Mouse (Mus musculus): ENCODE measurements at regions not wholly inside any gene's neighbourhood (a gene's known extent, or its start where the extent isn't known, plus 50 kb on each side); places are given as distances from the start of the nearest gene placed in this dataset.

DNA sequence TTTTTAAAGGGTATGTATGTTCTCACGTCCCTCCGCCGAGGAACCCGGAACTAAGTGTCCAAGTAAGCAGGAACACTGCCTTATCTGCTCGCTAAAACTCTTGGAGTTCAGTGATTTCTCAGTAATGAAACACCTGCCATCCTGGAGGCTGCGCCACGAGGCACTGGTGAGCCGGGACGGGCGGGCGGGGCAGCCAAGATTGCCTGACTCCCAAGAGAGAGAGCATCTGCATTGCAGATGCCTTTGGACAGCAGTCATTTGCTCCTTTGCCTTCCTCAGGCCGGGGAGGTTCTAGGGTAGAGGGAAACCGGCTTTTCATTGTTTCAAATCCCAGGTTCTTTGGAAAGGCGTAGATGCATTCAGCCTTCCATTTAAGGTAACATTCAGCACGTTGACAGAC is 450.8 kb downstream of the Zfp704 start:
- no peak for ATAC-seq (ENCODE audit: insufficient number of reproducible peaks, insufficient read depth, low FRiP score, low TSS enrichment, low read depth)
- no peak overlapping the region for H3K4me2 ChIP-seq
- H3K9me3 ChIP-seq, result no peaks in the 10 kb centered on the region
- H3K4me1 ChIP-seq, result peaks cover 10% of the 10 kb centered on the region; the same call in 1 of the 2 replicates
- no peak overlapping the region for H3K27ac ChIP-seq
- H3K27me3 ChIP-seq, result no peaks in the 10 kb centered on the region
- 28% methylated on average over 15 of the region's 15 CpGs for WGBS
- H3K9ac ChIP-seq, result no peak overlapping the region
- H3K36me3 ChIP-seq, result no peaks in the 10 kb centered on the region
- no peak overlapping the region for H3K4me3 ChIP-seq

DNA sequence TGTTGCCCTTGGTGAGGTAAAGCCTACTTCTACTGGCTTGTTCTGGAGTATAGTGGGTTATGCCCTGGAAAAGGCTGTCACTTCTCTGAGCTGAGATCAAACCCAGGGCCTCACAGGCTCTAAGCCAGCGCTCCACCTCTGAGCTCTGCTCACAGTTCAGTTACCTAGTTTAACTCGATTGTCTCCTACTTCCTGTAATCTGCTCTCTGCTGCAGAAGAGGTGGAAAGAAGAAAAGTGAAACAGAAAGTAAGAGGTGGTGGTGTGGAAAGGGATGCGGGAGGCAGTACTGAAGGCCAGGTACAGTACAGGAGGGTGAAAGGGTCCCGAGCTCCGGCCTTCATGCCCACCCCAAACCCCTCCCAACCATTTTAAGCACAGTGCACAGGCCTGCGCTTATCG is 455.7 kb downstream of the Zfp704 start:
- no peak overlapping the region for H3K9ac ChIP-seq
- no peaks in the 10 kb centered on the region for H3K36me3 ChIP-seq
- no peaks in the 10 kb centered on the region for H3K9me3 ChIP-seq
- no peak overlapping the region for H3K27ac ChIP-seq
- peaks cover 12% of the 10 kb centered on the region; the same call in 1 of the 2 replicates for H3K4me1 ChIP-seq
- no peaks in the 10 kb centered on the region for H3K27me3 ChIP-seq
- WGBS, result 79% methylated on average over 7 of the region's 7 CpGs
- H3K4me3 ChIP-seq, result no peak overlapping the region
- no peak overlapping the region for H3K4me2 ChIP-seq
- no peak for ATAC-seq (ENCODE audit: insufficient number of reproducible peaks, insufficient read depth, low FRiP score, low TSS enrichment, low read depth)

DNA sequence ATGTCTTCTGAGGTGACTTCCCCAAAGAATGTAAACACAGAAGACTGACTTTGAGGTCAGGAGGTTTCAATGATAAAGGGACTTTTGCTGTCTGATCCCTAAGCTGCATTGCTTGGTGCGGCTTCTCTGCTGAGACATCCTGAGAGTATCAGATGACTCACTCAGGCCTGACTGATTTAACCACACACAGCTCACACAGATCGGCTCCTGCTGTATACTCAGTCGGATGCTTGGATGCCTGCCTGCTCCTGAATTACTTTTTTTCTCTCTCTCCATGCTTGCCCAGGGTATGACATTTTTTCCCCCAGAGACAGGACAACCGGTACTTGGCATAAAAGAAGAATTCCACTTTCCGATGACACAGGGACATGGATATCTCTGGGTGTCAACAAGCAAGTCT is 456.2 kb downstream of the Zfp704 start:
- H3K36me3 ChIP-seq, result no peaks in the 10 kb centered on the region
- WGBS, result 23% methylated on average over 5 of the region's 5 CpGs

DNA sequence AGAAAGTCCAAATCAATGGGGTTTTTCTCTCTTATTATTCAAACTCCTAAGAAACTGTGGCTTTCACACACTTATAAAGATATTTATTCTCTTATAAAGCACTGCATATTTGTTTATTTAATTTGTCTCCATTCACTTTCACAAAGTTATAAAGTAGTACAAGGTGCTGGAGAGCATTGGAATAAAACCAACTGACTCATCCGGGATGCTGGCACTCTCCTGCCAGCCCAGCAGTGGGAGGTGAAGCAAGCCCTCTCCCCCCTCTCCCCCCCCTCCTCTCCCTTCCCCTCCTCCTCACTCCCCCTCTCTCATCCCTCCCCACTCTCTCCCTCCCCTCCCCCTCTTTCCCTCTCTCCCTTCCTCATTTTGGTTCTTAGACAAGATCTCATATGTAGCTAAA is 457.6 kb downstream of the Zfp704 start:
- H3K4me3 ChIP-seq, result no peak overlapping the region
- no peak for ATAC-seq (ENCODE audit: insufficient number of reproducible peaks, insufficient read depth, low FRiP score, low TSS enrichment, low read depth)
- 26% methylated on average over 1 of the region's 1 CpGs for WGBS
- H3K36me3 ChIP-seq, result no peaks in the 10 kb centered on the region
- H3K4me1 ChIP-seq, result peaks cover 10% of the 10 kb centered on the region; the same call in 1 of the 2 replicates
- no peak overlapping the region for H3K9ac ChIP-seq
- no peak overlapping the region for H3K27ac ChIP-seq
- H3K4me2 ChIP-seq, result no peak overlapping the region
- no peaks in the 10 kb centered on the region for H3K27me3 ChIP-seq
- no peaks in the 10 kb centered on the region for H3K9me3 ChIP-seq

More for the DNA sequence above, 456.2 kb downstream of the Zfp704 start:
- H3K4me2 ChIP-seq, result no peak overlapping the region
- H3K4me3 ChIP-seq, result no peak overlapping the region
- no peaks in the 10 kb centered on the region for H3K27me3 ChIP-seq
- no peak overlapping the region for H3K27ac ChIP-seq
- H3K4me1 ChIP-seq, result peaks cover 10% of the 10 kb centered on the region; the same call in 1 of the 2 replicates
- ATAC-seq (ENCODE audit: insufficient number of reproducible peaks, insufficient read depth, low FRiP score, low TSS enrichment, low read depth), result no peak
- H3K9ac ChIP-seq, result no peak overlapping the region
- no peaks in the 10 kb centered on the region for H3K9me3 ChIP-seq

GRCm38 (mm10) chr3:9151590-9151989 is 458.3 kb downstream of the Zfp704 start:
- Histone ChIP-seq H3K27ac (no peak overlapping the region), H3K9me3 (no peaks in the 10 kb centered on the region), H3K36me3 (no peaks in the 10 kb centered on the region), H3K27me3 (no peaks in the 10 kb centered on the region), H3K4me3 (no peak overlapping the region), H3K9ac (no peak overlapping the region), H3K4me2 (no peak overlapping the region), H3K4me1 (peaks cover 10% of the 10 kb centered on the region; the same call in 1 of the 2 replicates)
- no peak for ATAC-seq (ENCODE audit: insufficient number of reproducible peaks, insufficient read depth, low FRiP score, low TSS enrichment, low read depth)
- WGBS, result 61% methylated on average over 2 of the region's 2 CpGs

DNA sequence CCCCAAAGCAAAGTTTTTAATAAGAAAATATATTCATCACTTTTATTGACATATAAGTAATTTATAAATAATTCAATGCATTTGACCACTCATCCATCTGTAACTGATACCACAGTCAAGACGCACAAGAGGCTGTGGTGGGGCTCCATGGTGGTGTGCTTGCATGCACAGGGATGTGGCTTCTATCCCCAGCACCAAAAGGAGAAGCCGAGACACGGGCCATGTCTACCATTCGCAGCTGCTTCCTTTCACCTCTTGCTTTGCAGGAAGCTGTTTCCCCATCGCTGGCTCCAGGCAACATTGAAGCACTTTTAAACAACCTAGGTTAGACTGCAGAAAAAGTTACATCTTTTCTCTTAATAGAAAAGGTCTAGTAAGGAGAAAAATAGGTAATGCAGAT is 461.3 kb downstream of the Zfp704 start:
- Histone ChIP-seq H3K4me3 (no peak overlapping the region), H3K4me1 (no peaks in the 10 kb centered on the region), H3K36me3 (no peaks in the 10 kb centered on the region), H3K9ac (no peak overlapping the region), H3K9me3 (no peaks in the 10 kb centered on the region), H3K27me3 (no peaks in the 10 kb centered on the region), H3K4me2 (no peak overlapping the region), H3K27ac (no peak overlapping the region)
- WGBS, result 79% methylated on average over 5 of the region's 5 CpGs
- no peak for ATAC-seq (ENCODE audit: insufficient number of reproducible peaks, insufficient read depth, low FRiP score, low TSS enrichment, low read depth)

DNA sequence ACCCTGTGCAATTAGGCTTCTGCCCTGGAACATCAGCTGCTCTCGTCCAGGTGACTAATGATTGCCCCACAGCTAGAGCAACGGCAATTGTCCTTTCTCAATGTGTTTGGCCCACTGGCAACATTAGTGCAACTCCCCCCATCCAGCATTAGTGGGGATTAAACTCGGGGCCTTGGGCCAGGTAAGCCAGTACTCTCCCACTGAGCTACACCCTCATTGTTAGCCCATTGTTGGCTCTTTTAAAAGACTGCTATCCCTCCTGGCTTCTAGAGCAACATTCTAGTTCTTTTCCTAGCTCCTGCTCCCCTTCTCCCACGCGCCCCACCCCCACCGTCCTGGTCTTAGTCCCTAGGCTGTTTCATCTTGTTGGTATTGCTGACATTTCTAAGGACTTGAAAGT is 463.4 kb downstream of the Zfp704 start:
- no peak overlapping the region for H3K4me2 ChIP-seq
- WGBS, result 58% methylated on average over 6 of the region's 6 CpGs
- no peak for ATAC-seq (ENCODE audit: insufficient number of reproducible peaks, insufficient read depth, low FRiP score, low TSS enrichment, low read depth)
- H3K27me3 ChIP-seq, result no peaks in the 10 kb centered on the region
- H3K27ac ChIP-seq, result no peak overlapping the region
- H3K4me1 ChIP-seq, result no peaks in the 10 kb centered on the region
- no peaks in the 10 kb centered on the region for H3K36me3 ChIP-seq
- H3K9ac ChIP-seq, result no peak overlapping the region
- no peaks in the 10 kb centered on the region for H3K9me3 ChIP-seq
- no peak overlapping the region for H3K4me3 ChIP-seq

GRCm38 (mm10) chr3:9145612-9146011 is 464.3 kb downstream of the Zfp704 start:
- no peak overlapping the region for H3K9ac ChIP-seq
- no peaks in the 10 kb centered on the region for H3K9me3 ChIP-seq
- no peak overlapping the region for H3K4me2 ChIP-seq
- H3K27me3 ChIP-seq, result no peaks in the 10 kb centered on the region
- no peak overlapping the region for H3K27ac ChIP-seq
- H3K36me3 ChIP-seq, result no peaks in the 10 kb centered on the region
- H3K4me1 ChIP-seq, result no peaks in the 10 kb centered on the region
- no peak overlapping the region for H3K4me3 ChIP-seq
- ATAC-seq (ENCODE audit: insufficient number of reproducible peaks, insufficient read depth, low FRiP score, low TSS enrichment, low read depth), result no peak
- 77% methylated on average over 7 of the region's 7 CpGs for WGBS

DNA sequence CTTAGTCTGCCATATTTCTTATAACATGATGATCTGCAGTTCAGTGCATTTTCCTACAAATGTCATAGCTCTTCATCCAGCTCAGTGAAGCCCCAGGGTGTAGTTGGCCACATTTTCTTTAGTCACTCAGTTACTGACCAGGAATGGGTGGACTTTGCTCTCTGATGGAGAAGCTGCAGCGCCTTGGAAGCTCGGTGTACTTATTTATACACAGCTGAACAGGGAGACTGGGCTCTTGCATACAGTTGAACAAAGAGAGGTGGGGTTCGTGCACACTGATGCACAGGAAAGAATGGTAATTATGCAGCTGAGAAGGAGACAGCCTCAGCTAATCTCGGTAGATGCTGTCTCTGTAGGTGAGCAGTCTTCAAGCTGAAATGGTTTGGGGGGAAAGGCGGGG is 468.0 kb downstream of the Zfp704 start:
- 72% methylated on average over 5 of the region's 5 CpGs for WGBS
- H3K27me3 ChIP-seq, result no peaks in the 10 kb centered on the region
- H3K9ac ChIP-seq, result no peak overlapping the region
- H3K36me3 ChIP-seq, result no peaks in the 10 kb centered on the region
- H3K4me3 ChIP-seq, result no peak overlapping the region
- H3K9me3 ChIP-seq, result no peaks in the 10 kb centered on the region
- no peaks in the 10 kb centered on the region for H3K4me1 ChIP-seq
- no peak overlapping the region for H3K4me2 ChIP-seq
- ATAC-seq (ENCODE audit: insufficient number of reproducible peaks, insufficient read depth, low FRiP score, low TSS enrichment, low read depth), result no peak
- H3K27ac ChIP-seq, result no peak overlapping the region

GRCm38 (mm10) chr3:9137131-9137874 is 472.6 kb downstream of the Zfp704 start:
- H3K9ac ChIP-seq, result no peak overlapping the region
- 85% methylated on average over 22 of the region's 22 CpGs for WGBS
- no peaks in the 10 kb centered on the region for H3K27me3 ChIP-seq
- H3K27ac ChIP-seq, result no peak overlapping the region
- H3K9me3 ChIP-seq, result no peaks in the 10 kb centered on the region
- H3K4me3 ChIP-seq, result no peak overlapping the region
- no peak for ATAC-seq (ENCODE audit: insufficient number of reproducible peaks, insufficient read depth, low FRiP score, low TSS enrichment, low read depth)
- H3K4me2 ChIP-seq, result no peak overlapping the region
- H3K4me1 ChIP-seq, result no peaks in the 10 kb centered on the region
- no peaks in the 10 kb centered on the region for H3K36me3 ChIP-seq

- H3K4me1 ChIP-seq, result no peaks in the 10 kb centered on the region
- H3K27ac ChIP-seq, result no peak overlapping the region
- H3K9ac ChIP-seq, result no peak overlapping the region
- no peaks in the 10 kb centered on the region for H3K27me3 ChIP-seq
- no peaks in the 10 kb centered on the region for H3K36me3 ChIP-seq
- no peak overlapping the region for H3K4me3 ChIP-seq
- no peak overlapping the region for H3K4me2 ChIP-seq
- no peak for ATAC-seq (ENCODE audit: insufficient number of reproducible peaks, insufficient read depth, low FRiP score, low TSS enrichment, low read depth)
- no peaks in the 10 kb centered on the region for H3K9me3 ChIP-seq
- 84% methylated on average over 12 of the region's 12 CpGs for WGBS
Observed at GRCm38 (mm10) chr3:9133991-9134390, 475.9 kb downstream of the Zfp704 start.

- no peak overlapping the region for H3K9ac ChIP-seq
- H3K27me3 ChIP-seq, result no peaks in the 10 kb centered on the region
- no peak overlapping the region for H3K27ac ChIP-seq
- no peaks in the 10 kb centered on the region for H3K9me3 ChIP-seq
- ATAC-seq (ENCODE audit: insufficient number of reproducible peaks, insufficient read depth, low FRiP score, low TSS enrichment, low read depth), result no peak
- H3K36me3 ChIP-seq, result no peaks in the 10 kb centered on the region
- H3K4me1 ChIP-seq, result no peaks in the 10 kb centered on the region
- H3K4me2 ChIP-seq, result no peak overlapping the region
- WGBS, result 65% methylated on average over 12 of the region's 12 CpGs
- no peak overlapping the region for H3K4me3 ChIP-seq
Observed at GRCm38 (mm10) chr3:9132104-9132751, 477.7 kb downstream of the Zfp704 start.

Data from embryonic facial prominence, embryonic 13.5 days (tissue).